Mouse (Mus musculus) small intestine, adult 10 weeks (tissue): ENCODE data around the gene Tmem243. TPM values are rescaled to one million over a fixed set of nuclear protein-coding genes. Genes with fewer than 3 reads are reported as not detected.

Experiments used
- polyA plus RNA-seq: library from polyadenylated mRNA; stranded (reverse); fragments of 350-450 nt; fragmentation: Illumina TruSeq; extraction: RNeasy Lipid Tissue Mini Kit (QIAGEN cat#74804); gene quantifications from one replicate; pipeline ENCODE4 v1.2.3, GENCODE M21; 2014; ENCODE audit warnings: low replicate concordance

Gene Tmem243
- polyA plus RNA-seq, result 306 TPM

DNA sequence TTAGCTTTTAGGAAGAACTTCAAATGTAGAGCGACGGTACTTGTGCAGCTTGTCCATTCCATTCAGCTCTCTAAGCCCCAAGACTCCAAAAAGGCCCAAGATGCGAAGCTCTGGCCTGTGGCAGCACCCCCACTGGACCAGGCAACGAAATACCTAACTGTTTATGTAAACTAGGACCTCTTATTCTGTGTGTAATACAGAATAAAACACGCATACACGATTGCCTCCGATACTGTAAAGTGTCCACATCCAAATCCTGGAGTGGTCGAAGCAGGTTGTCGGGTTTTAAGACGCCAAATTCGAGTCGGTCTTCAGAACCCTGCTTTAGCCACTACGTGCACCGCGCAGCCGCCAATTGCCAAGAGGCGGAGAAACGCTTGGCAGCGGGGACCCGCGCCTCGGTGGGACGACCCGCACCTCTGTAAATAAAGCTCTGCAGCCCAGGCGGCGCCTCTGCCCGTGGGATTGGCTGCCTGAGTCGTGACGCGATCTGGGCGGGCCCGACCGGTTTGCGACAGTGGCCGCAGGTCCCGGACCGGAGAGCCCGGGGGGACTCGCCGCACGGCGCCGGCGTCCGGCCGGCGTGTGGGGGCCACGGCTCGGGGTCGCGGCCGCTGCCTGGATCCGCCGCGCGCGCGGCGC is at the start of gene Tmem243:
Gene Tmem243 (plus strand): TSS at position 462 of the 642 bp plus-strand sequence.

DNA sequence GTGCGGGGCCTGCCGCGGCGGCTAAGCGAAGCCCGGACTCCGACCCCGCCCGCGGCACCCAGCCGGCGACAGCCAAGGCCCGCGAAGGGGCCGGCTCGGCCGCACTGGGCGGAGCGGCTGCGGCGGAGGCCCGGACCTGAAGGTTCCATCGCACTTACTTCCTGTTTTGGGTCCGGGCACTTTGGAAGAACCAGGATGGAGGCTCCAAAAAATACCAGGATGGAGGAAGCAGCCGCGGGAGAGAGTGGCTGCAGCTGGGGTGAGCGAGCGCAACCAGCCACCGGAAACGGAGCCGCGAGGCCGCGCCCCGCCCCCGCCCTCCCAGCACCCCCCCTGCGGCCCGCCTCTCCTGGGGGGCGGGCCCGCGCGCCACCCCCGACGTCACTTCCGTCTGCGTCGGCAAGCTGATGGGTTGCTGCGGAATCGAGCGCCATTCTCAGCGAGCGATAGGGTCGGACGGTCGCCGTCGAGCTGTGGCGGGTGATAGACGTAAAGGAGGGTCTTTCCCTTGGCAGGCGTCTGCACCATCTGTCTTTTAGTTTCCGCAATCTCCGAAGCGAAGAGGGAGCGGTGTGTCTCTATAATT is 61.1 kb downstream of the Tmem243 start, which contains the start of gene Dmtf1:
Gene Dmtf1 (minus strand): TSS at position 321 of the 586 bp plus-strand sequence.

Other genes starting within 250 kb of the Tmem243 start
- gene Abcb4, start 207.0 kb upstream of the Tmem243 start, polyA plus RNA-seq, result not detected
- 573 TPM for gene Crot, start 103.3 kb upstream of the Tmem243 start, polyA plus RNA-seq
- gene Dmtf1, start 61.1 kb downstream of the Tmem243 start, polyA plus RNA-seq, result 62.9 TPM
- gene 9330182L06Rik, start 165.4 kb downstream of the Tmem243 start, polyA plus RNA-seq, result 1.6 TPM